Mouse (Mus musculus) C2C12 (cell line): ENCODE data around the gene Tmsb15b1.

Experiments used
- CTCF ChIP-seq: IDR thresholded peaks from one replicate; pipeline ENCODE4 v1.5.1; 2011; ENCODE audit not compliant: control insufficient read depth, insufficient read depth, insufficient read length
- MAX ChIP-seq: IDR thresholded peaks from one replicate; pipeline ENCODE4 v1.6.1; 2011; ENCODE audit warnings: mild to moderate bottlenecking, control low read depth
- USF1 ChIP-seq: IDR thresholded peaks from one replicate; pipeline ENCODE4 v1.6.1; 2011; ENCODE audit warnings: low read depth, mild to moderate bottlenecking, control low read depth, moderate library complexity

- no peak for TF ChIP-seq CTCF
- no peak for TF ChIP-seq USF1
- no peak for TF ChIP-seq MAX
Observed at GRCm38 (mm10) chrX:136959688-136960087, 17.0 kb downstream of the Tmsb15b1 start.
